ENCODE assay signal across 8 mouse cellular contexts in the genomic region with DNA sequence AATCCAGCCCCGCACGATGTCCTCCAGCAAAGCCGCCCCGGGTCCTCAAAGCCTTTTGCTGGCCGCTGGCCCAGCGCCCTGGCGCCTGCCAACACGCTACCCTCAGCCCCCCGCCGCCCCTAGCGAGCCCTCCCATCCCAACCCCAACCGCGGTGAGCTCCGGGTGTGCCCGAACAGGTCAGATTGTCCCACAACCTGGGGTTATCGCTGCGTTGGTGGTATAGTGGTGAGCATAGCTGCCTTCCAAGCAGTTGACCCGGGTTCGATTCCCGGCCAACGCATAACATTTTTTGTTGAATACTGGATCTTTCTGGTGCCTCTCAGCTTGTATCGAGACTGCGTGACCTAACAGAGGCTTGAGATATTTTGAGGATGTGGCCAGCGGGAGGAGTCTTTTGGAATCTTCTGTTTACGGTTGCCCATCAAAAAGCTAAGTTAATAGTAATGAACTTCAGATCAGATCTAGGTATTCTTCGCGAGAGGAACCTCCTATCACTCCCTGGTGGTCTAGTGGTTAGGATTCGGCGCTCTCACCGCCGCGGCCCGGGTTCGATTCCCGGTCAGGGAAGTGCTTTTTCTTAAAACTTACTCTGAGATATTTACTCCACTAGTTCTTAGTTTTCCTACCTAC. TPM values are rescaled to one million over a fixed set of nuclear protein-coding genes. Genes with fewer than 3 reads are reported as not detected.
A peak's percentile ranks its signal among the peaks of the same experiment; 100 is the strongest.
DNase-seq lines count a peak whose midpoint lies in the region; ATAC-seq and TF ChIP-seq lines count a peak whose summit lies in the region.

No protein-coding gene starts in this region.

- no peak for TF ChIP-seq POLR2A in bone marrow, adult 2 months (IDR thresholded peaks at IDR 0.05; ENCODE audit: borderline replicate concordance, control insufficient read depth, low read depth, low read length)

- H3K27me3 ChIP-seq in embryonic facial prominence, embryonic 14.5 days (replicated peaks; ENCODE audit: control insufficient read depth, insufficient read depth, low read length): no peaks in the 10 kb centered on the region
- no peaks in the 10 kb centered on the region for H3K27me3 ChIP-seq in limb, embryonic 13.5 days
- no peaks in the 10 kb centered on the region for H3K27me3 ChIP-seq in midbrain, embryonic 15.5 days (replicated peaks)

- TF ChIP-seq CTCF in bone marrow, adult 2 months (IDR thresholded peaks at IDR 0.05; ENCODE audit: control insufficient read depth, insufficient read depth, low read length): no peak

- H3K4me1 ChIP-seq in bone marrow, adult 2 months (ENCODE audit: control insufficient read depth, insufficient read depth, low read length): no peaks in the 10 kb centered on the region; the same call in 1 of the 2 replicates
- H3K4me1 ChIP-seq in embryonic facial prominence, embryonic 14.5 days (ENCODE audit: control insufficient read depth, insufficient read depth, low read length): peaks cover 7% of the 10 kb centered on the region; the same call in 1 of the 2 replicates
- H3K4me1 ChIP-seq in limb, embryonic 13.5 days: peaks cover 7% of the 10 kb centered on the region; the same call in 1 of the 2 replicates
- H3K4me1 ChIP-seq in midbrain, embryonic 15.5 days: peaks cover 8% of the 10 kb centered on the region

- H3K27ac ChIP-seq in bone marrow, adult 2 months (ENCODE audit: control insufficient read depth, insufficient read depth, low read depth, low read length, poor library complexity): no peak overlapping the region
- peak overlapping the region; percentile 69; the same call in 1 of the 2 replicates for H3K27ac ChIP-seq in embryonic facial prominence, embryonic 14.5 days (replicated peaks; ENCODE audit: low read depth, low read length)
- H3K27ac ChIP-seq in limb, embryonic 13.5 days: no peak overlapping the region
- H3K27ac ChIP-seq in midbrain, embryonic 15.5 days: peak overlapping the region; percentile 90

- H3K4me3 ChIP-seq in bone marrow, adult 2 months (replicated peaks; ENCODE audit: control insufficient read depth, low read depth, low read length): peak overlapping the region; percentile 90
- peak overlapping the region; percentile 65 for H3K4me3 ChIP-seq in embryonic facial prominence, embryonic 14.5 days (ENCODE audit: low read depth, low read length)
- H3K4me3 ChIP-seq in limb, embryonic 13.5 days: peak overlapping the region; percentile 61
- H3K4me3 ChIP-seq in midbrain, embryonic 15.5 days: peak overlapping the region; percentile 78

- peak overlapping the region; percentile 61 for H3K9ac ChIP-seq in embryonic facial prominence, embryonic 14.5 days (ENCODE audit: low read depth, low read length)
- peak overlapping the region; percentile 64 for H3K9ac ChIP-seq in limb, embryonic 13.5 days
- H3K9ac ChIP-seq in midbrain, embryonic 15.5 days: peak overlapping the region; percentile 69

- ATAC-seq in embryonic facial prominence, embryonic 14.5 days (ENCODE audit: low read depth): peak; percentile 94
- ATAC-seq in limb, embryonic 13.5 days (ENCODE audit: low FRiP score, low read depth): peak; percentile 93
- ATAC-seq in midbrain, embryonic 15.5 days (replicated peaks): peak; percentile 94

- no peaks in the 10 kb centered on the region for H3K9me3 ChIP-seq in embryonic facial prominence, embryonic 14.5 days (ENCODE audit: control insufficient read depth, low read length)
- H3K9me3 ChIP-seq in limb, embryonic 13.5 days: no peaks in the 10 kb centered on the region
- no peaks in the 10 kb centered on the region for H3K9me3 ChIP-seq in midbrain, embryonic 15.5 days

- no peaks in the 10 kb centered on the region for H3K36me3 ChIP-seq in embryonic facial prominence, embryonic 14.5 days (ENCODE audit: control insufficient read depth, insufficient read depth, low read length)
- H3K36me3 ChIP-seq in limb, embryonic 13.5 days: no peaks in the 10 kb centered on the region
- H3K36me3 ChIP-seq in midbrain, embryonic 15.5 days (replicated peaks): no peaks in the 10 kb centered on the region

- under 1% methylated on average over 35 of the region's 35 CpGs for WGBS in bone marrow, adult 2 months
- under 1% methylated on average over 35 of the region's 35 CpGs for WGBS in embryonic facial prominence, embryonic 14.5 days
- under 1% methylated on average over 35 of the region's 35 CpGs for WGBS in limb, embryonic 13.5 days
- under 1% methylated on average over 35 of the region's 35 CpGs for WGBS in midbrain, embryonic 15.5 days

- DNase-seq in 416B (ENCODE audit: low read depth): peak; percentile 95
- peak; percentile 93 for DNase-seq in embryonic facial prominence, embryonic 14.5 days (ENCODE audit: low spot score)
- DNase-seq in heart, adult 8-10 months (ENCODE audit: low spot score): peak; percentile 91
- DNase-seq in kidney, adult 8-10 months: peak; percentile 81 to 91
- peak; percentile 68 to 82 for DNase-seq in spleen, adult 18-20 months

- peak overlapping the region; percentile 55 for H3K4me2 ChIP-seq in embryonic facial prominence, embryonic 14.5 days (ENCODE audit: low read depth, low read length)
- H3K4me2 ChIP-seq in limb, embryonic 13.5 days (replicated peaks): peak overlapping the region; percentile 57
- H3K4me2 ChIP-seq in midbrain, embryonic 15.5 days: peak overlapping the region; percentile 59

RNA-seq across cellular contexts. Expression of a gene that starts 11.1 kb away (rescaled TPM):
- not detected in 2 replicates for polyA plus RNA-seq in bone marrow, adult 2 months (2011; ENCODE audit: insufficient read depth, insufficient read length, low replicate concordance, missing spikeins)
- polyA plus RNA-seq in embryonic facial prominence, embryonic 14.5 days (2014; fragmentation: Nextera tagmentation; extraction: Ambion mirVana): 4.4 and 12.3 TPM in 2 replicates
- total RNA-seq in heart, adult 8-10 months (2022): 1 to 10 TPM in 1 of 4 experiments, under 1 TPM in 3; 0.60 to 2.0 (median 0.88) TPM
- 0.86 and 1.5 TPM in 2 replicates for polyA plus RNA-seq in limb, embryonic 13.5 days (2015; fragmentation: Nextera tagmentation; extraction: Ambion mirVana)
- 6.5 and 9.0 TPM in 2 replicates for polyA plus RNA-seq in midbrain, embryonic 15.5 days (2015; fragmentation: Nextera tagmentation; extraction: Ambion mirVana)

RNA-seq across cellular contexts. Expression of a gene that starts 37.9 kb away (rescaled TPM):
- polyA plus RNA-seq in bone marrow, adult 2 months (2011; ENCODE audit: insufficient read depth, insufficient read length, low replicate concordance, missing spikeins): 18.2 and 56.7 TPM in 2 replicates
- 20.5 and 25.0 TPM in 2 replicates for polyA plus RNA-seq in embryonic facial prominence, embryonic 14.5 days (2014; fragmentation: Nextera tagmentation; extraction: Ambion mirVana)
- 10 to 100 TPM in 2 of 4 experiments, 1 to 10 TPM in 2; 7.8 to 13.7 (median 9.7) TPM for total RNA-seq in heart, adult 8-10 months (2022)
- polyA plus RNA-seq in limb, embryonic 13.5 days (2015; fragmentation: Nextera tagmentation; extraction: Ambion mirVana): 8.7 and 9.2 TPM in 2 replicates
- 10.7 and 11.7 TPM in 2 replicates for polyA plus RNA-seq in midbrain, embryonic 15.5 days (2015; fragmentation: Nextera tagmentation; extraction: Ambion mirVana)

RNA-seq across cellular contexts. Expression of a gene that starts 47.7 kb away (rescaled TPM):
- 63.6 and 72.1 TPM in 2 replicates for polyA plus RNA-seq in bone marrow, adult 2 months (2011; ENCODE audit: insufficient read depth, insufficient read length, low replicate concordance, missing spikeins)
- 276 and 291 TPM in 2 replicates for polyA plus RNA-seq in embryonic facial prominence, embryonic 14.5 days (2014; fragmentation: Nextera tagmentation; extraction: Ambion mirVana)
- 1,000 to 10,000 TPM; 1,259 to 1,304 (median 1,268) TPM for total RNA-seq in heart, adult 8-10 months (2022)
- 224 and 236 TPM in 2 replicates for polyA plus RNA-seq in limb, embryonic 13.5 days (2015; fragmentation: Nextera tagmentation; extraction: Ambion mirVana)
- 286 and 289 TPM in 2 replicates for polyA plus RNA-seq in midbrain, embryonic 15.5 days (2015; fragmentation: Nextera tagmentation; extraction: Ambion mirVana)

RNA-seq across cellular contexts. Expression of a gene that starts 47.8 kb away (rescaled TPM):
- polyA plus RNA-seq in bone marrow, adult 2 months (2011; ENCODE audit: insufficient read depth, insufficient read length, low replicate concordance, missing spikeins): not detected in 2 replicates
- polyA plus RNA-seq in embryonic facial prominence, embryonic 14.5 days (2014; fragmentation: Nextera tagmentation; extraction: Ambion mirVana): 9.6 and 11.2 TPM in 2 replicates
- under 1 TPM in 2 of 4 experiments, not detected in 2; 0.31 to 0.41 TPM for total RNA-seq in heart, adult 8-10 months (2022)
- 5.0 and 6.8 TPM in 2 replicates for polyA plus RNA-seq in limb, embryonic 13.5 days (2015; fragmentation: Nextera tagmentation; extraction: Ambion mirVana)
- 0.24 and 0.37 TPM in 2 replicates for polyA plus RNA-seq in midbrain, embryonic 15.5 days (2015; fragmentation: Nextera tagmentation; extraction: Ambion mirVana)

Comparison
In these comparisons a context has a peak if more than half of its experiments do, and no peak if none do; other contexts are left out.
1. H3K27ac ChIP-seq: peak in embryonic facial prominence, embryonic 14.5 days (single experiment) and midbrain, embryonic 15.5 days (single experiment); none in bone marrow, adult 2 months (single experiment) and limb, embryonic 13.5 days (single experiment).
2. Peak in every context shown above with its lines, with median percentiles within 50 percentile points of each other: DNase-seq, H3K4me3 ChIP-seq, ATAC-seq, H3K4me2 ChIP-seq and H3K9ac ChIP-seq.